Mouse (Mus musculus) central nervous system, embryonic 14 days (tissue): ENCODE data around the gene Cisd3. TPM values are rescaled to one million over a fixed set of nuclear protein-coding genes. Genes with fewer than 3 reads are reported as not detected.

Experiments
- polyA plus RNA-seq: library from polyadenylated mRNA; depleted of rRNA; stranded (reverse); fragments of >200 nt; gene quantifications from 2 replicates; pipeline ENCODE4 v1.2.3, GENCODE M21; 2012; rRNA removed

Gene Cisd3
- 11.5 and 16.3 TPM in 2 replicates for polyA plus RNA-seq

DNA sequence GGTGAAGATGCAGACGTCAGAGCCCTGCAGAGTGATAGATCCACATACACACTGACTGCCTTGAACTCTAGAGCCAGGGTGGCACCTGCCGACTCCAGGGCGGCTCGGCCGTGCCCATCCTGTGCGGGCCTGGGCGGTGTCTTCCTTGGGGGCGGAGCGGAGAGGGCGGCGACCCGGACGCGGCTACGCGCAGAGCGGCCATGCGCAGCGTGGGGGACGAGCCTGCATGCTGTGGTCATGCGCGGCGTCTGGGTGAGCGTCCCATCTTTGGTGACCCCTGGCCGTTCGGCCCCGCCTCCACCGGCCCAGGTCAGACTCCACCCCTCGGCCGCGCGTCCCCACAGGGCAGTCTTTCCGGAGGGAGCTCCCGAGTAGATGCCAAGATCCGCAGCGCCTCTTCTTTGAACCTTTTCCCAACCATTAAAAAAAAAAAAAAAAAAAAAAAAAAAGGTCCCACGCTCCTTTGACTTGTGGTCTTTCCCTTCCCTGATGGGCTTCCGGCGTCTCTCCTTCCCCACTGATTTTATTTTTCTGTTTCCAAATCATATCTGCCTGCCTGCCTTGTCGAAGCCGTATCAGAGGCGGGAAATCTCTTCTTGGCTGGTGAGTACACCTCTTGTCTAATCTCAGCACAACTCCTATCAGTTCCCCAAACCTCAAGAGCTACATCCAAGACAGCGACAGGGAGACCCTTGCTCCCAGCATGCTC is at the start of gene Cisd3:
Gene Cisd3 (plus strand): TSS at position 214 of the 709 bp plus-strand sequence.

DNA sequence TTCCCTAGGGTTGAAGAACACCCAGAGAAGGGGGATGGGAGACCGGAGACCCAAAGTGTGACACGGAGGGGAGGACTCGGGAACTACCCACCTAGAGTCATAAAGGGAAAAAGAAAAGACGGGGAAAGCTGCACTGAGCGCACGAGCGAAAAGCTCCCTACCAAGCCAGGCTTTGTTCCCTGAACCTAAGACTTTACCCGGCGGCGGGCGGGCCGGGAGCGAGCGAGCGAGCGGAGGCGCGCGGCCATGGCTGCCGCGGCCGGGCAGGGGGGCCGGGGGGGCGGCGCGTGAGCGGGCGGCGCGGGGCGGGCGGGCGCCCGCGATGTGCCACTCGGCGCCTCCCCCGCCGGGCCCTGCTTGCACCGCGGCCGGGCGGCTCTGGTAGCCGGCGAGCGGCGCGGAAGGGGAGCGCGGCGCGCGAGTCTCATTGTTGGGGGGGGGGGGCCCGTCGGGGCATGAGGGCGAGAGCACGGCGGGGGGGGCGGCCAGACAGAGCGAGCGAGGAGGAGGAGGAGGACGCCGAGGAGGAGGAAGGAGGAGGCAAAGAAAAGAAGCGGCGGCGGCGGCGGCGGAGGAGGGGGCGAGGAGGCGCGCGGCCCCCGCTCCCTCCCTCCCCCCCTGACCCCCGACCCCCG is 22.6 kb upstream of the Cisd3 start, which contains the start of gene Mllt6:
Gene Mllt6 (plus strand): TSS at position 522 of the 635 bp plus-strand sequence.

DNA sequence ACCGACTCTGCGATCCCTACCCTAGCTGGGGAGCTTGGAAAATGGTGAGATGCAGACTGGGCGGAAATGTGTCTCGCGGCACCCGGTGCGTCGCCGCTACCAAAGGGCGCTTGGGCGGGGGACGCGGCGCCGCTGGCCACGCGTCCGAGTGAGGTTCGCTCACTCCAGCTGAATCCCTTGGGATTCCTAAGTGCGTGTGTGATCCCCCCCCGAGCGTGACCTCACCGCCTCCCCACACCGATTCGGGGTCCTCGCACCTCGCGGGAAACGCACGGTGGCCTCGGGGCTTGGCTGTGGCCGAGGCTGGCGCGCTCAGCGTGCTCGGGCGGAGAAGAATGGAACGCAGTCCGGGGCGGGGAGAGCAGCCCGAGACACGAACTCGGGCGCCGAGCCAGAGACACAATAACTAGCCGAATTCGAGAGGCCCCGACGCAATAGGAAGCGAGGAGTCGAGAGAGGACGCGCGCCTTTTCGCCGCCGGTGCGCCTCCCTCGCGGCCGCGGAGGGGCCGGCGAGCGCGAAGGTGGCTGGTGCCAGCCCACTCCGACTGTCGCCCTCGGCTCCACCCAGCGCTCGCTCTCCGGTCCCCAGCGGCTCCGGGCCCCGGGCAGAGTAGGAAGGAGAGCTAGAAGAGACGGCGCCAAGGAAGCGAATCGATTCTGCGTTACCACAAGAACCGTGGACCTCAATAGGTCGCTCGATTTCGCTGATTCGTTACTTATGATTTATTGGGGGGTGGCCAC is 14.5 kb downstream of the Cisd3 start, which contains the start of gene Pcgf2:
Gene Pcgf2 (minus strand): TSS at position 495 of the 743 bp plus-strand sequence.

DNA sequence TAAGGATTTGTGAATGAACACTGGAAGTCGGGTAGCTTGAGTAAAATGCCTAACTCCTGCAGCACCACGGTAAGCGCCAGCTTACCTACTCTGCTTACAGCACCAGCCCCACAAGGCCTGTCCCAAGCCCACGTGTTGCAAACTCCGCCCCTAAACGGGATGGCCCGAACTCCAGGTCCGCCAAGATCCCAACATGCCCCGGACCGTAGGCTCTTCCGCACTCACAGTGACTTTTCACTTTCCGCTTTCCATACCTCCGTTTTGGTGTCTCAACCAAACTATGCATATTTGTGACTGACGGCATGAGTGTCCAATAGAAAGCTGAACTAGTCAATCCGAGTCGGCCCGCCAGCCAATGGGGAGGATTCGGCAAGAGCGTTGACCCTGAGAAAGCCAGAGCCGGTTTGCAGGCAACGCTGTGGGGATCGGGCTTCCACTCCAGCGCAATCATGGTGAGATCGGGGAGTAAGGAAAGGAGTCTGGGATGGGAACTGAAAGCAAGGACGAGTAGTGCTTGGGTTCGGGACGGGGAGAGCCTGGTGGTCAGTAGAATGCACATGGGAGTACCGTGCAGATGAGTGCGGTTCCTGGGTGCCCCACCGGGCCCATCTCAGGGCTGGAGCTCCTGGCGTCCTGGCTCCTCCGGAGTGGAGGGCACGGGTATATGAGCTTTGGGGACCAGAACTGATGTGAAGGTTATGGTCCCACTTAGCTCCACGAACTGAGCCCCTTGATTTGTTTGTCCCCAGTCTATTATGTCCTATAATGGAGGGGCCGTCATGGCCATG is 17.6 kb downstream of the Cisd3 start, which contains the start of gene Psmb3:
Gene Psmb3 (plus strand): TSS at position 361 of the 788 bp plus-strand sequence.

Other genes starting within 250 kb of the Cisd3 start
- gene 4933428G20Rik, start 185.5 kb upstream of the Cisd3 start, polyA plus RNA-seq, result 0.13 and 0.14 TPM in 2 replicates
- 43.7 and 46.2 TPM in 2 replicates for gene Srcin1, start 109.6 kb upstream of the Cisd3 start, polyA plus RNA-seq
- gene Epop, start 56.1 kb upstream of the Cisd3 start, polyA plus RNA-seq, result 7.0 and 8.6 TPM in 2 replicates
- gene Mllt6, start 22.4 kb upstream of the Cisd3 start, polyA plus RNA-seq, result 37.3 and 40.5 TPM in 2 replicates
- gene Pcgf2, start 14.7 kb downstream of the Cisd3 start, polyA plus RNA-seq, result 168 TPM in 2 replicates
- 368 and 390 TPM in 2 replicates for gene Psmb3, start 17.6 kb downstream of the Cisd3 start, polyA plus RNA-seq
- gene Pip4k2b, start 58.9 kb downstream of the Cisd3 start, polyA plus RNA-seq, result 61.3 and 61.4 TPM in 2 replicates
- gene Cwc25, start 80.7 kb downstream of the Cisd3 start, polyA plus RNA-seq, result 20.4 and 21.1 TPM in 2 replicates
- 0.66 and 1.1 TPM in 2 replicates for gene 1700001P01Rik, start 90.1 kb downstream of the Cisd3 start, polyA plus RNA-seq
- gene Rpl23, start 96.6 kb downstream of the Cisd3 start, polyA plus RNA-seq, result 719 and 817 TPM in 2 replicates
- gene Lasp1, start 113.2 kb downstream of the Cisd3 start, polyA plus RNA-seq, result 104 and 115 TPM in 2 replicates
- gene B230217C12Rik, start 155.0 kb downstream of the Cisd3 start, polyA plus RNA-seq, result 25.7 and 26.0 TPM in 2 replicates
- gene Fbxo47, start 198.3 kb downstream of the Cisd3 start, polyA plus RNA-seq, result 0.99 and 1.0 TPM in 2 replicates